Mouse (Mus musculus) spleen, postnatal 10 days (tissue): ENCODE measurements around the gene Pla2g4f.

Experiments
- DNase-seq, 2 experiments: peaks; one replicate each; pipeline ENCODE4 v3.0.0; 2021 to 2022; ENCODE audit warnings: low spot score in 2 of 2

Gene Pla2g4f

GRCm38 (mm10) chr2:120313976-120314375 is at the start of gene Pla2g4f:
Gene Pla2g4f, minus strand, starts transcription at chr2:120314165.
- no peak for DNase-seq

- no peak for DNase-seq
These were observed 46.5 kb upstream of the Pla2g4f start for GRCm38 (mm10) chr2:120360425-120360824.

- peak; percentile 81 to 94 for DNase-seq
These were observed 39.0 kb upstream of the Pla2g4f start, which contains the start of gene Vps39 for GRCm38 (mm10) chr2:120352682-120353646. Gene Vps39, minus strand, starts transcription at chr2:120353137.

GRCm38 (mm10) chr2:120351321-120351720 is 37.4 kb upstream of the Pla2g4f start:
- DNase-seq, result no peak

GRCm38 (mm10) chr2:120348120-120348519 is 34.2 kb upstream of the Pla2g4f start:
- no peak for DNase-seq

GRCm38 (mm10) chr2:120341741-120342140 is 27.8 kb upstream of the Pla2g4f start:
- no peak for DNase-seq

GRCm38 (mm10) chr2:120337886-120338285 is 23.9 kb upstream of the Pla2g4f start:
- no peak for DNase-seq

- no peak for DNase-seq
These were observed 17.6 kb upstream of the Pla2g4f start for GRCm38 (mm10) chr2:120331575-120331974.

- no peak for DNase-seq
These were observed 1.1 kb upstream of the Pla2g4f start for GRCm38 (mm10) chr2:120315077-120315476.

- no peak for DNase-seq
These were observed 522 bp upstream of the Pla2g4f start for GRCm38 (mm10) chr2:120314487-120314886.

GRCm38 (mm10) chr2:120312276-120312825 is 1.6 kb downstream of the Pla2g4f start:
- DNase-seq, result no peak

GRCm38 (mm10) chr2:120304113-120304512 is 9.9 kb downstream of the Pla2g4f start:
- no peak for DNase-seq

GRCm38 (mm10) chr2:120301076-120301475 is 12.9 kb downstream of the Pla2g4f start:
- no peak for DNase-seq

GRCm38 (mm10) chr2:120299866-120300265 is 14.1 kb downstream of the Pla2g4f start:
- no peak for DNase-seq

- DNase-seq, result no peak
These were observed 17.8 kb downstream of the Pla2g4f start for GRCm38 (mm10) chr2:120296160-120296559.

- no peak for DNase-seq
These were observed 22.4 kb downstream of the Pla2g4f start for GRCm38 (mm10) chr2:120291471-120292078.

GRCm38 (mm10) chr2:120288995-120289394 is 25.0 kb downstream of the Pla2g4f start, which contains the start of gene Pla2g4d:
Gene Pla2g4d, minus strand, starts transcription at chr2:120289197.
- no peak for DNase-seq

- DNase-seq, result no peak
These were observed 25.6 kb downstream of the Pla2g4f start for GRCm38 (mm10) chr2:120288401-120288800.

- no peak for DNase-seq
These were observed 28.3 kb downstream of the Pla2g4f start for GRCm38 (mm10) chr2:120285639-120286038.

- no peak for DNase-seq
These were observed 29.3 kb downstream of the Pla2g4f start for GRCm38 (mm10) chr2:120284705-120285104.

GRCm38 (mm10) chr2:120284094-120284493 is 29.9 kb downstream of the Pla2g4f start:
- DNase-seq, result no peak

GRCm38 (mm10) chr2:120283550-120283949 is 30.4 kb downstream of the Pla2g4f start:
- DNase-seq, result no peak
